In the genomic region with DNA sequence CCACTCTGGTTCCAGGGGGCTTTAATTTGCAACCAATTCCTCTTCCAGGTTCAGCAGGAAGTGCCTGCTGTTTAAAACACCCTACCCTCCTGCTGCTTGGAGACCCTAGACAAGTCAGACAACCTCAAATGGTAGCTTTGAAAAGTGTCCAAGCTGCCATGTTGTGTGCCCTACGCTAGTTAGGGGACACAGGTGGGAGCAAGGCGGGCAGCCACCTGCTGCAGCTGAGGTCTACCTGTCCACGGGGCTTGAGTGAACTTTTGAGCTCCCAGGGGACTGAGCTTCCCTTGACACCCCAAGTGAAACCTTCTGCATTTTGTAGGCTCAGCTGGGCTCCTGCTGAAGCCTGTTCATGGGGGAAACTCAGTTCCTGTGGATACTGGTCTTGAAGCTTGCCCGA, we compare ENCODE assay signal across 16 mouse cellular contexts. TPM values are rescaled to one million over a fixed set of nuclear protein-coding genes. Genes with fewer than 3 reads are reported as not detected.
A peak's percentile ranks its signal among the peaks of the same experiment; 100 is the strongest.
DNase-seq lines count a peak whose midpoint lies in the region; ATAC-seq and TF ChIP-seq lines count a peak whose summit lies in the region.
"Had no signal": no experiment of that assay in that cellular context is flagged by ENCODE, and none has a peak within 500 bp of the region (broad histone marks: within the 10 kb centered on the region; RNA-seq: fewer than 3 reads in every experiment).

No protein-coding gene starts in this region.

- intact Hi-C loops in heart, postnatal 36 days (cut with DNase I), result loop anchor here (5.0 kb wide), 1 partner anchor 38 kb away; no protein-coding TSS in a partner anchor

- 84% methylated on average over 4 of the region's 4 CpGs for WGBS in embryonic facial prominence, embryonic 14.5 days
- 94% methylated on average over 4 of the region's 4 CpGs for WGBS in embryonic facial prominence, embryonic 10.5 days
- 87% methylated on average over 4 of the region's 4 CpGs for WGBS in heart, embryonic 10.5 days
- WGBS in kidney, adult 2 months, result 85% methylated on average over 4 of the region's 4 CpGs

- H3K9me3 ChIP-seq in embryonic facial prominence, embryonic 14.5 days (ENCODE audit: control insufficient read depth, low read length), result peaks cover 5% of the 10 kb centered on the region; the same call in 1 of the 2 replicates
- peaks cover 3% of the 10 kb centered on the region; the same call in 1 of the 2 replicates for H3K9me3 ChIP-seq in embryonic facial prominence, embryonic 10.5 days
- H3K9me3 ChIP-seq in heart, embryonic 10.5 days, result no peaks in the 10 kb centered on the region
- H3K9me3 ChIP-seq in megakaryocyte, embryonic 14.5 days, result peaks cover 7% of the 10 kb centered on the region
- H3K9me3 ChIP-seq: G1E; liver, embryonic 12.5 days had no signal

- no peak for TF ChIP-seq POLR2A in kidney, adult 2 months (IDR thresholded peaks at IDR 0.05; ENCODE audit: low read depth, low read length)

- no peak overlapping the region for H3K9ac ChIP-seq in embryonic facial prominence, embryonic 14.5 days (ENCODE audit: low read depth, low read length)
- H3K9ac ChIP-seq: liver, embryonic 12.5 days had no signal

- H3K27me3 ChIP-seq in embryonic facial prominence, embryonic 14.5 days (replicated peaks; ENCODE audit: control insufficient read depth, insufficient read depth, low read length), result no peaks in the 10 kb centered on the region
- no peaks in the 10 kb centered on the region for H3K27me3 ChIP-seq in embryonic facial prominence, embryonic 10.5 days (replicated peaks; ENCODE audit: low read depth, poor library complexity, severe bottlenecking)
- peaks cover 11% of the 10 kb centered on the region; the same call in 1 of the 2 replicates for H3K27me3 ChIP-seq in heart, embryonic 10.5 days (ENCODE audit: insufficient read depth, poor library complexity, severe bottlenecking)
- H3K27me3 ChIP-seq in kidney, adult 2 months (replicated peaks; ENCODE audit: control insufficient read depth, insufficient read depth, low read length), result no peaks in the 10 kb centered on the region
- H3K27me3 ChIP-seq in megakaryocyte, embryonic 14.5 days (replicated peaks), result no peaks in the 10 kb centered on the region
- H3K27me3 ChIP-seq: liver, embryonic 12.5 days had no signal

- H3K4me3 ChIP-seq in embryonic facial prominence, embryonic 14.5 days (ENCODE audit: low read depth, low read length), result no peak overlapping the region
- H3K4me3 ChIP-seq in embryonic facial prominence, embryonic 10.5 days, result no peak overlapping the region
- no peak overlapping the region for H3K4me3 ChIP-seq in heart, embryonic 10.5 days
- H3K4me3 ChIP-seq in kidney, adult 2 months (ENCODE audit: insufficient read depth, low read depth, low read length), result no peak overlapping the region
- H3K4me3 ChIP-seq in megakaryocyte, embryonic 14.5 days (replicated peaks), result peak overlapping the region; percentile 29
- H3K4me3 ChIP-seq: liver, embryonic 12.5 days had no signal

- DNase-seq in embryonic facial prominence, embryonic 14.5 days (ENCODE audit: low spot score), result no peak
- DNase-seq in embryonic facial prominence, embryonic 10.5 days (ENCODE audit: low spot score), result no peak
- no peak for DNase-seq in heart, embryonic 10.5 days (ENCODE audit: low spot score)
- DNase-seq in heart, postnatal 36 days, result no peak
- DNase-seq in kidney, adult 2 months, result no peak
- no peak for DNase-seq in kidney, adult 9 months
- DNase-seq: cerebellum, adult 2 months; spleen, adult 18-20 months; thymus, adult 18-20 months had no signal

- peaks cover 47% of the 10 kb centered on the region for H3K4me1 ChIP-seq in embryonic facial prominence, embryonic 14.5 days (ENCODE audit: control insufficient read depth, insufficient read depth, low read length)
- peaks cover 81% of the 10 kb centered on the region for H3K4me1 ChIP-seq in embryonic facial prominence, embryonic 10.5 days
- H3K4me1 ChIP-seq in heart, embryonic 10.5 days, result peaks cover 96% of the 10 kb centered on the region
- H3K4me1 ChIP-seq in kidney, adult 2 months (ENCODE audit: control insufficient read depth, insufficient read depth, low read length), result peaks cover 60% of the 10 kb centered on the region
- peaks cover 83% of the 10 kb centered on the region for H3K4me1 ChIP-seq in megakaryocyte, embryonic 14.5 days

- H3K36me3 ChIP-seq in embryonic facial prominence, embryonic 14.5 days (ENCODE audit: control insufficient read depth, insufficient read depth, low read length), result 0 out of 2 replicates have a peak, but pooled peaks cover 5% of the 10 kb centered on the region
- H3K36me3 ChIP-seq in embryonic facial prominence, embryonic 10.5 days (replicated peaks), result peaks cover 12% of the 10 kb centered on the region
- H3K36me3 ChIP-seq in heart, embryonic 10.5 days, result peaks cover 11% of the 10 kb centered on the region
- H3K36me3 ChIP-seq in kidney, adult 2 months (ENCODE audit: control insufficient read depth, insufficient read depth, low read length), result no peaks in the 10 kb centered on the region
- peaks cover 38% of the 10 kb centered on the region for H3K36me3 ChIP-seq in megakaryocyte, embryonic 14.5 days (replicated peaks; ENCODE audit: low read length)
- H3K36me3 ChIP-seq: G1E had no signal

- 0 out of 2 replicates have a peak overlapping the region, but pooled peaks have one; percentile 74 for H3K27ac ChIP-seq in embryonic facial prominence, embryonic 14.5 days (replicated peaks; ENCODE audit: low read depth, low read length)
- H3K27ac ChIP-seq in embryonic facial prominence, embryonic 10.5 days (replicated peaks), result no peak overlapping the region
- H3K27ac ChIP-seq in heart, embryonic 10.5 days, result peak overlapping the region; percentile 87
- peak overlapping the region; percentile 18; the same call in 1 of the 2 replicates for H3K27ac ChIP-seq in kidney, adult 2 months (ENCODE audit: insufficient read depth, low read depth, low read length)
- H3K27ac ChIP-seq: macrophage had no signal

- H3K4me2 ChIP-seq in embryonic facial prominence, embryonic 14.5 days (ENCODE audit: low read depth, low read length), result no peak overlapping the region
- H3K4me2 ChIP-seq: liver, embryonic 12.5 days had no signal

- no peak for ATAC-seq in embryonic facial prominence, embryonic 14.5 days (ENCODE audit: low read depth)
- ATAC-seq in megakaryocyte, adult 5-6 weeks (ENCODE audit: poor library complexity, severe bottlenecking), result no peak
- ATAC-seq: CD4-positive, CD25-positive, alpha-beta regulatory T cell, adult 4 months; inflammation-experienced regulatory T-cells, adult 6 months; liver, embryonic 12.5 days had no signal

- TF ChIP-seq CTCF in kidney, adult 2 months (conservative IDR thresholded peaks at IDR 0.05; ENCODE audit: insufficient read depth, insufficient read length, low read depth, low read length), result no peak

RNA-seq across cellular contexts. Expression of a gene that starts 58.1 kb away (rescaled TPM):
- polyA plus RNA-seq in embryonic facial prominence, embryonic 14.5 days (2014; fragmentation: Nextera tagmentation; extraction: Ambion mirVana), result 9.7 and 11.3 TPM in 2 replicates
- polyA plus RNA-seq in embryonic facial prominence, embryonic 10.5 days (2016; fragmentation: Nextera tagmentation; extraction: Ambion mirVana), result 3.9 and 4.9 TPM in 2 replicates
- 8.2 and 8.3 TPM in 2 replicates for polyA plus RNA-seq in heart, embryonic 10.5 days (2016; fragmentation: Nextera tagmentation; extraction: Ambion mirVana)
- total RNA-seq in heart, postnatal 36 days (2021), result 10 to 100 TPM; 24.2 to 40.9 TPM
- polyA plus RNA-seq in kidney, adult 2 months (2012; rRNA removed), result 57.1 and 59.4 TPM in 2 replicates
- polyA plus RNA-seq in megakaryocyte, embryonic 14.5 days (2012; ENCODE audit: insufficient read depth, low replicate concordance), result 20.2 and 27.2 TPM in 2 replicates
- total RNA-seq in megakaryocyte, adult 5-6 weeks (2015), result 3.7 and 3.9 TPM in 2 replicates
- 1.8 and 3.3 TPM in 2 replicates for total RNA-seq in megakaryocyte, adult 5-6 weeks (2017)
- total RNA-seq: G1E had no signal
- polyA plus RNA-seq: G1E had no signal
